In the genomic region with DNA sequence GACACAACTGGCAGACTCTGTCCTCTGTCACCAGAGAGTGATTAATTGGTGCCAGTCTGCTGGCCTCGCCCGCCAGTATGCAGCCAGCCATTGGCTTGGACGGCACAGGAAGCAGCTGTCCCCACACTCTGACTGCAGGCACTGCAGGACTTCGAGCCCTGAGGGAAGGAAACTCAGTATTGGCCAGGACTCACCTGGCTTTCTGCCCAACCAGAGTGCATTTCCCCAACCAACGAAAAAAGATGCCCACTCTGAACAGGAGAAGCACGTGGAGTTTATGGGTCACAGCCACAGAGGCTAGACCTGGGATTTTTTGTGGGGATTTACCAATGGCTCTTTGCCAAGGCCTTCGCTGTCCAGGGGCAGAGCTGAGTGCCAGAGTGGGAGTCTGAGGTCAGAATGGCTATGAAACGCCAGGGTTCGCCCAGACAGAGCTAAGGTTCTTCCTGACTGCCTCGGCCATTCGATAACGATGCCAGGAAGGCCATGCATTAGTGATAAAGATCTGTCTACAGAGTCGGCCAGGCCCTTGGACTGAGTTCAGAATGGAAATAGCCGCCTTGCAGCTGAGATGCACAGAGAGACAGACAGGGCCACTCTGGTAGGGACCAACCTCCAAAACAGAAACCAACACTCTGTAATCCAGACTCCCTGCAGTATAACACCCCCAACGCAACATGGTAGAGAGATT, we compare ENCODE assay signal across 8 mouse cellular contexts.
DNase-seq lines count a peak whose midpoint lies in the region; ATAC-seq and TF ChIP-seq lines count a peak whose summit lies in the region.
"Had no signal": no experiment of that assay in that cellular context is flagged by ENCODE, and none has a peak within 500 bp of the region (broad histone marks: within the 10 kb centered on the region; RNA-seq: fewer than 3 reads in every experiment).

No protein-coding gene starts in this region.

- no peaks in the 10 kb centered on the region for H3K9me3 ChIP-seq in forebrain, postnatal 0 days (ENCODE audit: low read length)
- H3K9me3 ChIP-seq: midbrain, embryonic 12.5 days had no signal

- peak; percentile 91 for ATAC-seq in forebrain, postnatal 0 days
- peak; percentile 94 to 96 for ATAC-seq in hematopoietic stem cell, adult 5-6 weeks (replicated peaks in 1 of 2; ENCODE audit: insufficient read depth in 1 of 2, low FRiP score in 2 of 2, low TSS enrichment in 1 of 2, low read depth in 1 of 2, poor library complexity in 2 of 2, severe bottlenecking in 2 of 2)
- ATAC-seq in megakaryocyte, adult 5-6 weeks (ENCODE audit: poor library complexity, severe bottlenecking), result peak; percentile 23

- no peak for TF ChIP-seq CTCF in C2C12 (IDR thresholded peaks at IDR 0.05; ENCODE audit: control insufficient read depth, insufficient read depth, insufficient read length)
- TF ChIP-seq CTCF in forebrain, postnatal 0 days (IDR thresholded peaks at IDR 0.05; ENCODE audit: low read depth), result no peak

- peaks cover 7% of the 10 kb centered on the region for H3K79me2 ChIP-seq in C2C12 (ENCODE audit: control insufficient read depth, insufficient read depth)

- peaks cover 3% of the 10 kb centered on the region for H3K36me3 ChIP-seq in C2C12 (ENCODE audit: control insufficient read depth, insufficient read depth)
- no peaks in the 10 kb centered on the region for H3K36me3 ChIP-seq in forebrain, postnatal 0 days (ENCODE audit: insufficient read depth)
- H3K36me3 ChIP-seq: midbrain, embryonic 12.5 days had no signal

- WGBS in forebrain, postnatal 0 days, result 41% methylated on average over 15 of the region's 15 CpGs

- H3K9ac ChIP-seq in forebrain, postnatal 0 days, result no peak overlapping the region
- H3K9ac ChIP-seq: midbrain, embryonic 12.5 days had no signal

- H3K27ac ChIP-seq in forebrain, postnatal 0 days (ENCODE audit: low read depth, low read length), result no peak overlapping the region
- H3K27ac ChIP-seq: midbrain, embryonic 12.5 days had no signal

- H3K4me1 ChIP-seq in forebrain, postnatal 0 days (ENCODE audit: insufficient read depth), result no peaks in the 10 kb centered on the region

- peak; percentile 85 for DNase-seq in adrenal gland, adult 8-10 months
- DNase-seq in forebrain, postnatal 0 days, result peak; percentile 59
- peak; percentile 30 to 36 for DNase-seq in layer of hippocampus, adult 8-10 months (ENCODE audit: low spot score in 2 of 2)
- DNase-seq in telencephalon, adult 2 months (ENCODE audit: low read depth, low spot score), result peak; percentile 15

- H3K79me3 ChIP-seq in C2C12 (ENCODE audit: low read depth), result no peaks in the 10 kb centered on the region

- H3ac ChIP-seq in C2C12 (ENCODE audit: control insufficient read depth, insufficient read length, low read depth), result peak overlapping the region; percentile 3

- no peaks in the 10 kb centered on the region for H3K27me3 ChIP-seq in C2C12 (ENCODE audit: control insufficient read depth, insufficient read depth, insufficient read length)
- H3K27me3 ChIP-seq in forebrain, postnatal 0 days (ENCODE audit: insufficient read depth, low read length), result no peaks in the 10 kb centered on the region
- H3K27me3 ChIP-seq: midbrain, embryonic 12.5 days had no signal

- H3K4me2 ChIP-seq in forebrain, postnatal 0 days (ENCODE audit: low read depth), result no peak overlapping the region
- H3K4me2 ChIP-seq: midbrain, embryonic 12.5 days had no signal

- no peak overlapping the region for H3K4me3 ChIP-seq in C2C12 (ENCODE audit: insufficient read depth, poor library complexity, severe bottlenecking)
- no peak overlapping the region for H3K4me3 ChIP-seq in forebrain, postnatal 0 days (ENCODE audit: low read depth, low read length)
- H3K4me3 ChIP-seq: midbrain, embryonic 12.5 days had no signal

TF ChIP-seq in C2C12, 6 proteins besides CTCF, POLR2A, EP300 and RAD21:
- TF ChIP-seq MAX (IDR thresholded peaks at IDR 0.05), result peak; percentile 64
- no peak for TF ChIP-seq FOSL1 (IDR thresholded peaks at IDR 0.05; ENCODE audit: insufficient read depth, low read length, poor library complexity, severe bottlenecking)
- peak; percentile 87 for TF ChIP-seq MYOD1 (IDR thresholded peaks at IDR 0.05; ENCODE audit: control insufficient read depth, insufficient read length, low read depth)
TF ChIP-seq in C2C12: peak in this region for 2.

Comparison
In these comparisons a context has a peak if more than half of its experiments do, and no peak if none do; other contexts are left out.
1. DNase-seq: peak in every context shown above with its lines; median percentile 85 in adrenal gland, adult 8-10 months; 59 in forebrain, postnatal 0 days; 33 in layer of hippocampus, adult 8-10 months; 15 in telencephalon, adult 2 months.
2. ATAC-seq: peak in every context shown above with its lines; median percentile 95 in hematopoietic stem cell, adult 5-6 weeks; 91 in forebrain, postnatal 0 days; 23 in megakaryocyte, adult 5-6 weeks.